Mouse (Mus musculus) MEL (cell line): ENCODE results near the gene Erc2. TPM values are rescaled to one million over a fixed set of nuclear protein-coding genes. Genes with fewer than 3 reads are reported as not detected.

Source experiments
- DNase-seq: peaks from one replicate; pipeline ENCODE4 v3.0.0; 2011; ENCODE audit warnings: low read depth, low spot score
- H3K27ac ChIP-seq: 2 replicates; pipeline ENCODE4 v1.5.1; 2012; ENCODE audit warnings: low read depth, mild to moderate bottlenecking, control low read depth, low read length, moderate library complexity; ENCODE audit not compliant: control insufficient read depth
- H3K27me3 ChIP-seq, 2 experiments: fragments of 150-350 bp in 1 of 2; sonication (generic) in 1 of 2; 2 replicates each; pipeline ENCODE4 v1.6.1; 2012; ENCODE audit warnings: low read length in 2 of 2, mild to moderate bottlenecking in 2 of 2, improper control_type of control experiment in 1 of 2, moderate library complexity in 1 of 2; ENCODE audit not compliant: insufficient read depth in 2 of 2, control insufficient read depth in 1 of 2
- H3K36me3 ChIP-seq, 2 experiments: 2 replicates each; pipeline ENCODE4 v1.6.1; 2012 to 2014; ENCODE audit warnings: low read length in 2 of 2, improper control_type of control experiment in 1 of 2, inconsistent platforms in 1 of 2, mild to moderate bottlenecking in 1 of 2; ENCODE audit not compliant: insufficient read depth in 2 of 2, control insufficient read depth in 1 of 2
- H3K4me1 ChIP-seq, 2 experiments: fragments of 150-350 bp in 1 of 2; sonication (generic) in 1 of 2; 2 replicates each; pipeline ENCODE4 v1.6.1; 2012; ENCODE audit warnings: low read length in 2 of 2, improper control_type of control experiment in 1 of 2, mild to moderate bottlenecking in 1 of 2; ENCODE audit not compliant: insufficient read depth in 2 of 2, control insufficient read depth in 1 of 2
- H3K4me3 ChIP-seq, 2 experiments: fragments of 150-350 bp in 1 of 2; sonication (generic) in 1 of 2; 2 replicates each; pipeline ENCODE4 v1.5.1; 2012; ENCODE audit warnings: low read depth in 2 of 2, low read length in 2 of 2, mild to moderate bottlenecking in 2 of 2, moderate library complexity in 2 of 2, control low read depth in 1 of 2, improper control_type of control experiment in 1 of 2; ENCODE audit not compliant: control insufficient read depth in 1 of 2, insufficient read depth in 1 of 2
- H3K79me2 ChIP-seq: 2 replicates; pipeline ENCODE4 v1.6.1; 2012; ENCODE audit warnings: mild to moderate bottlenecking, low read length, moderate library complexity; ENCODE audit not compliant: control insufficient read depth, poor library complexity, insufficient read depth
- H3K9ac ChIP-seq: 2 replicates; pipeline ENCODE4 v1.6.1; 2012; ENCODE audit warnings: low read depth, mild to moderate bottlenecking, control low read depth, low read length, moderate library complexity; ENCODE audit not compliant: control insufficient read depth, poor library complexity, severe bottlenecking
- H3K9me3 ChIP-seq: fragments of 150-350 bp; sonication (generic); replicated peaks from 2 replicates; pipeline ENCODE4 v1.6.1; 2012; ENCODE audit warnings: mild to moderate bottlenecking, low read length, improper control_type of control experiment, moderate library complexity; ENCODE audit not compliant: insufficient read depth
- BHLHE40 ChIP-seq: IDR thresholded peaks from 2 replicates; pipeline ENCODE4 v1.6.1; 2012; ENCODE audit warnings: low read depth, mild to moderate bottlenecking, inconsistent platforms, low read length, improper control_type of control experiment, borderline replicate concordance
- CHD1 ChIP-seq: IDR thresholded peaks from 2 replicates; pipeline ENCODE4 v1.6.1; 2012; ENCODE audit warnings: low read depth, mild to moderate bottlenecking, inconsistent platforms, low read length, improper control_type of control experiment
- CHD2 ChIP-seq: IDR thresholded peaks from 2 replicates; pipeline ENCODE4 v1.6.1; 2011; ENCODE audit warnings: low read length, improper control_type of control experiment
- CTCF ChIP-seq, 3 experiments: IDR thresholded peaks in 2 of 3; conservative IDR thresholded peaks in 1 of 3; 2 replicates each; pipeline ENCODE4 v1.5.1; 2011 to 2012; ENCODE audit warnings: low read length in 3 of 3, low read depth in 2 of 3, mild to moderate bottlenecking in 2 of 3, improper control_type of control experiment in 1 of 3, inconsistent platforms in 1 of 3, mixed read lengths in 1 of 3, moderate library complexity in 1 of 3; ENCODE audit not compliant: control insufficient read depth in 1 of 3, insufficient read depth in 1 of 3, poor library complexity in 1 of 3, severe bottlenecking in 1 of 3
- E2F4 ChIP-seq: IDR thresholded peaks from 2 replicates; pipeline ENCODE4 v1.6.1; 2011; ENCODE audit warnings: low read depth, low read length, improper control_type of control experiment, borderline replicate concordance
- ELF1 ChIP-seq: IDR thresholded peaks from 2 replicates; pipeline ENCODE4 v1.6.1; 2014; ENCODE audit warnings: low read depth, mild to moderate bottlenecking, inconsistent platforms, low read length, improper control_type of control experiment, moderate library complexity
- ETS1 ChIP-seq: IDR thresholded peaks from 2 replicates; pipeline ENCODE4 v1.6.1; 2012; ENCODE audit warnings: low read depth, mild to moderate bottlenecking, inconsistent platforms, low read length, improper control_type of control experiment, moderate library complexity
- GABPA ChIP-seq: IDR thresholded peaks from 2 replicates; pipeline ENCODE4 v1.6.1; 2012; ENCODE audit warnings: low read depth, mild to moderate bottlenecking, inconsistent platforms, low read length, improper control_type of control experiment, moderate library complexity
- GATA1 ChIP-seq: IDR thresholded peaks from 2 replicates; pipeline ENCODE4 v1.6.1; 2011; ENCODE audit warnings: low read depth, low read length, improper control_type of control experiment
- HCFC1 ChIP-seq: IDR thresholded peaks from 2 replicates; pipeline ENCODE4 v1.6.1; 2012; ENCODE audit warnings: low read depth, mild to moderate bottlenecking, inconsistent platforms, low read length, improper control_type of control experiment, moderate library complexity
- MAX ChIP-seq: IDR thresholded peaks from 2 replicates; pipeline ENCODE4 v1.6.1; 2011; ENCODE audit warnings: low read length, improper control_type of control experiment
- MEF2A ChIP-seq: IDR thresholded peaks from 2 replicates; pipeline ENCODE4 v1.6.1; 2014; ENCODE audit warnings: low read depth, mild to moderate bottlenecking, inconsistent platforms, low read length, improper control_type of control experiment; ENCODE audit not compliant: poor library complexity, insufficient replicate concordance, severe bottlenecking; ENCODE audit errors: extremely low read depth
- MXI1 ChIP-seq: IDR thresholded peaks from 2 replicates; pipeline ENCODE4 v1.6.1; 2011; ENCODE audit warnings: mild to moderate bottlenecking, low read depth, low read length, improper control_type of control experiment
- MYB ChIP-seq: IDR thresholded peaks from 2 replicates; pipeline ENCODE4 v1.6.1; 2011; ENCODE audit warnings: mild to moderate bottlenecking, low read depth, low read length, improper control_type of control experiment
- MYC ChIP-seq: IDR thresholded peaks from 2 replicates; pipeline ENCODE4 v1.6.1; 2011; ENCODE audit warnings: low read depth, mild to moderate bottlenecking, low read length, improper control_type of control experiment, moderate library complexity
- NELFE ChIP-seq: IDR thresholded peaks from 2 replicates; pipeline ENCODE4 v1.6.1; 2011; ENCODE audit warnings: low read depth, low read length, improper control_type of control experiment
- NRF1 ChIP-seq: IDR thresholded peaks from 2 replicates; pipeline ENCODE4 v1.6.1; 2014; ENCODE audit warnings: low read depth, mild to moderate bottlenecking, inconsistent platforms, low read length, improper control_type of control experiment, moderate library complexity; ENCODE audit not compliant: poor library complexity, insufficient read depth, severe bottlenecking
- POLR2AphosphoS5 ChIP-seq: IDR thresholded peaks from 2 replicates; pipeline ENCODE4 v1.6.1; 2012; ENCODE audit warnings: low read depth, borderline replicate concordance, mild to moderate bottlenecking, inconsistent platforms, low read length, moderate library complexity, mixed read lengths
- RCOR1 ChIP-seq: IDR thresholded peaks from 2 replicates; pipeline ENCODE4 v1.6.1; 2012; ENCODE audit warnings: low read depth, mild to moderate bottlenecking, inconsistent platforms, low read length, improper control_type of control experiment
- SIN3A ChIP-seq: IDR thresholded peaks from 2 replicates; pipeline ENCODE4 v1.6.1; 2012; ENCODE audit warnings: low read length, improper control_type of control experiment, inconsistent platforms
- SMC3 ChIP-seq: IDR thresholded peaks from 2 replicates; pipeline ENCODE4 v1.6.1; 2011; ENCODE audit warnings: low read depth, low read length, improper control_type of control experiment
- TBP ChIP-seq: IDR thresholded peaks from 2 replicates; pipeline ENCODE4 v1.8.0; 2011; ENCODE audit warnings: low read depth, low read length, improper control_type of control experiment
- TCF12 ChIP-seq: IDR thresholded peaks from 2 replicates; pipeline ENCODE4 v1.6.1; 2014; ENCODE audit warnings: low read depth, mild to moderate bottlenecking, inconsistent platforms, low read length, improper control_type of control experiment, moderate library complexity
- ZC3H11A ChIP-seq: IDR thresholded peaks from 2 replicates; pipeline ENCODE4 v1.6.1; 2012; ENCODE audit warnings: low read depth, mild to moderate bottlenecking, inconsistent platforms, low read length, improper control_type of control experiment
- ZKSCAN1 ChIP-seq: IDR thresholded peaks from 2 replicates; pipeline ENCODE4 v1.6.1; 2012; ENCODE audit warnings: low read depth, mild to moderate bottlenecking, inconsistent platforms, low read length, improper control_type of control experiment, moderate library complexity
- ZMIZ1 ChIP-seq: IDR thresholded peaks from 2 replicates; pipeline ENCODE4 v1.6.1; 2012; ENCODE audit warnings: low read depth, mild to moderate bottlenecking, inconsistent platforms, low read length, improper control_type of control experiment, moderate library complexity
- ZNF384 ChIP-seq: IDR thresholded peaks from 2 replicates; pipeline ENCODE4 v1.6.1; 2012; ENCODE audit warnings: low read depth, mild to moderate bottlenecking, inconsistent platforms, low read length, improper control_type of control experiment
- polyA plus RNA-seq, 2 experiments: library from polyadenylated mRNA; stranded (reverse) in 1 of 2; unstranded in 1 of 2; fragments of >175 nt in 1 of 2; fragments of >200 nt in 1 of 2; gene quantifications; 2 replicates each; pipeline versions ENCODE4 v1.2.1 to v1.2.4; 2012; ENCODE audit warnings: low replicate concordance in 2 of 2, low read depth in 1 of 2; ENCODE audit not compliant: insufficient read length in 2 of 2, insufficient read depth in 1 of 2, missing spikeins in 1 of 2
- total RNA-seq: library from RNA; depleted of rRNA; stranded (reverse); fragments of 300-350 nt; gene quantifications from 2 replicates; pipeline ENCODE4 v1.2.3, GENCODE M21; 2012

Erc2 gene
- total and polyA plus RNA-seq, 3 experiments = not detected

DNA sequence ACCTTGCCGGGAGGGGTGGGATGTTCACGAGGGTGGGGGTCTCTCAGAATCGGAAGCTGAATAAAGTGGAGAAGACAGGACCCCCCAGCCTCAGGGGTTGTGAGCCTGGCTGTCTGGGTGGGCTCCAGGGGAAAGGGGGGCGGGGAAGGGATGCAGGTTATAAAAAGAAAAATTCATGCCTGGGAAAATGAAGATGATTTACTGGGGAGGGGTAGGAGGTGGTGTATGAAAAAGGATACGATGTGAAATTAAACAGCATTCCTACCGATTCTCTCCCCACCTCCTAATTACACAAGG lies 643 bp downstream of the Erc2 start:
- no peak for DNase-seq
- Histone ChIP-seq H3K27ac (no peak overlapping the region), H3K79me2 (no peaks in the 10 kb centered on the region)
- TF ChIP-seq GABPA (no peak), BHLHE40 (no peak), POLR2AphosphoS5 (no peak), ZKSCAN1 (no peak), NRF1 (no peak), ZC3H11A (no peak)
- TF ChIP-seq, all 39 proteins: peak for 0
- no peaks in the 10 kb centered on the region for H3K9me3 ChIP-seq
- no peak overlapping the region for H3K9ac ChIP-seq
- no peaks in the 10 kb centered on the region for H3K36me3 ChIP-seq
- no peaks in the 10 kb centered on the region for H3K27me3 ChIP-seq
- H3K4me1 ChIP-seq = no peaks in the 10 kb centered on the region
- H3K4me3 ChIP-seq = no peak overlapping the region

DNA sequence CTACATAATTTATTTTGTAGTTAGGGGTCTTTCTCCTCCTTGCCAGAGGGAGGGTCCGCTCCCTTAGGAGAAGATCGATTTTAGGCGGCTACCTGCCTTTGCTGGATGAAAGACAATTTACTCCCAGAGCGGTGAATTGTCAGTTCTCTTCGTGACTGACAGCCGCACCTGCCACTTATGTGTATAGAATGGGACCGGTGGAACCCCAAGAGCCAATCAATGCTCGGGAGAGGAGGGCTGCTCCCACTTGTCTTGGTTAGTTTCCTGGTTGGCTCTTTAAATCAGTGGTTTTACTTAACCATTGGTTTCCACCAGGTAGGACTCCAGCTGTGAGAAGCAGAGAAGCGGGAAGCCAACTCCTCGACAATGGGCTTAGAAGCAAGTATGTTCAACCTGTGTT lies 1.1 kb downstream of the Erc2 start:
- no peak overlapping the region for H3K4me3 ChIP-seq

GRCm38 (mm10) chr14:27628701-27629100 lies 6.5 kb downstream of the Erc2 start:
- Histone ChIP-seq H3K9me3 (no peaks in the 10 kb centered on the region), H3K79me2 (no peaks in the 10 kb centered on the region), H3K36me3 (no peaks in the 10 kb centered on the region), H3K4me1 (no peaks in the 10 kb centered on the region), H3K27ac (no peak overlapping the region), H3K27me3 (no peaks in the 10 kb centered on the region), H3K9ac (no peak overlapping the region), H3K4me3 (no peak overlapping the region)
- DNase-seq = no peak
- TF ChIP-seq MYC (no peak), ELF1 (no peak), NELFE (no peak), HCFC1 (no peak), MAX (no peak), RCOR1 (no peak), ZMIZ1 (no peak), SMC3 (no peak), TBP (no peak)

More for the DNA sequence above, 1.1 kb downstream of the Erc2 start:
- Histone ChIP-seq H3K9me3 (no peaks in the 10 kb centered on the region), H3K27ac (no peak overlapping the region), H3K79me2 (no peaks in the 10 kb centered on the region), H3K9ac (no peak overlapping the region), H3K36me3 (no peaks in the 10 kb centered on the region), H3K27me3 (no peaks in the 10 kb centered on the region), H3K4me1 (no peaks in the 10 kb centered on the region)
- no peak for DNase-seq
- TF ChIP-seq NELFE (no peak), CHD1 (no peak), MEF2A (no peak), CTCF (IDR thresholded peaks at IDR 0.05 in 2 of 3, conservative IDR thresholded peaks at IDR 0.05 in 1 of 3; ENCODE audit: control insufficient read depth in 1 of 3, insufficient read depth in 1 of 3, low read depth in 2 of 3, low read length in 3 of 3, poor library complexity in 1 of 3, severe bottlenecking in 1 of 3) (no peak), BHLHE40 (no peak), RCOR1 (no peak), GATA1 (no peak), SIN3A (no peak), CHD2 (no peak), ZNF384 (no peak), E2F4 (no peak), MXI1 (no peak), MYB (no peak), ETS1 (no peak), MAX (no peak), TBP (no peak), TCF12 (no peak), MYC (no peak)
